Mouse (Mus musculus): ENCODE measurements around the gene Taf4. TPM values are rescaled to one million over a fixed set of nuclear protein-coding genes. Genes with fewer than 3 reads are reported as not detected.

Gene Taf4
- polyA plus RNA-seq, 2 experiments: 3.9 to 15.2 TPM

GRCm38 (mm10) chr2:179912911-179913310 lies 63.5 kb downstream of the Taf4 start:
- Histone ChIP-seq H3K4me1 (ENCODE audit: control insufficient read depth, insufficient read depth, low read length) (no peaks in the 10 kb centered on the region), H3K9me3 (ENCODE audit: control insufficient read depth, low read length) (no peaks in the 10 kb centered on the region), H3K27me3 (ENCODE audit: control insufficient read depth, insufficient read depth, low read length) (no peaks in the 10 kb centered on the region), H3K27ac (replicated peaks; ENCODE audit: low read depth, low read length) (no peak overlapping the region), H3K9ac (ENCODE audit: low read depth, low read length, severe bottlenecking) (no peak overlapping the region), H3K4me3 (replicated peaks; ENCODE audit: low read length) (no peak overlapping the region), H3K4me2 (replicated peaks; ENCODE audit: low read depth, low read length, severe bottlenecking) (no peak overlapping the region), H3K36me3 (ENCODE audit: control insufficient read depth, insufficient read depth, low read length) (peaks cover 38% of the 10 kb centered on the region)
- ATAC-seq (ENCODE audit: low FRiP score, low read depth) (no peak), DNase-seq (ENCODE audit: low spot score) (no peak)
- 82% methylated on average over 12 of the region's 12 CpGs for WGBS
- no peak for TF ChIP-seq POLR2A (IDR thresholded peaks at IDR 0.05; ENCODE audit: borderline replicate concordance, extremely low read depth, insufficient read depth, insufficient read length)

- Histone ChIP-seq H3K4me2 (replicated peaks; ENCODE audit: low read depth, low read length, severe bottlenecking) (no peak overlapping the region), H3K36me3 (ENCODE audit: control insufficient read depth, insufficient read depth, low read length) (no peaks in the 10 kb centered on the region), H3K9me3 (ENCODE audit: control insufficient read depth, low read length) (no peaks in the 10 kb centered on the region), H3K4me1 (ENCODE audit: control insufficient read depth, insufficient read depth, low read length) (no peaks in the 10 kb centered on the region), H3K9ac (ENCODE audit: low read depth, low read length, severe bottlenecking) (no peak overlapping the region), H3K4me3 (replicated peaks; ENCODE audit: low read length) (no peak overlapping the region), H3K27ac (replicated peaks; ENCODE audit: low read depth, low read length) (no peak overlapping the region), H3K27me3 (ENCODE audit: control insufficient read depth, insufficient read depth, low read length) (no peaks in the 10 kb centered on the region)
- WGBS: 93% methylated on average over 2 of the region's 2 CpGs
- DNase-seq (ENCODE audit: low spot score) (no peak), ATAC-seq (ENCODE audit: low FRiP score, low read depth) (no peak)
- no peak for TF ChIP-seq POLR2A (IDR thresholded peaks at IDR 0.05; ENCODE audit: borderline replicate concordance, extremely low read depth, insufficient read depth, insufficient read length)
Measured at GRCm38 (mm10) chr2:179896949-179897348, 79.5 kb downstream of the Taf4 start.

GRCm38 (mm10) chr2:179891048-179891447 lies 85.4 kb downstream of the Taf4 start:
- Histone ChIP-seq H3K4me1 (ENCODE audit: control insufficient read depth, insufficient read depth, low read length) (no peaks in the 10 kb centered on the region), H3K9ac (ENCODE audit: low read depth, low read length, severe bottlenecking) (no peak overlapping the region), H3K9me3 (ENCODE audit: control insufficient read depth, low read length) (no peaks in the 10 kb centered on the region), H3K27ac (replicated peaks; ENCODE audit: low read depth, low read length) (no peak overlapping the region), H3K36me3 (ENCODE audit: control insufficient read depth, insufficient read depth, low read length) (no peaks in the 10 kb centered on the region), H3K27me3 (ENCODE audit: control insufficient read depth, insufficient read depth, low read length) (no peaks in the 10 kb centered on the region), H3K4me2 (replicated peaks; ENCODE audit: low read depth, low read length, severe bottlenecking) (no peak overlapping the region), H3K4me3 (replicated peaks; ENCODE audit: low read length) (no peak overlapping the region)
- WGBS: 67% methylated on average over 3 of the region's 3 CpGs
- ATAC-seq (ENCODE audit: low FRiP score, low read depth) (no peak), DNase-seq (ENCODE audit: low spot score) (no peak)
- TF ChIP-seq POLR2A (IDR thresholded peaks at IDR 0.05; ENCODE audit: borderline replicate concordance, extremely low read depth, insufficient read depth, insufficient read length): no peak

- DNase-seq (ENCODE audit: low spot score): no peak
- Histone ChIP-seq H3K36me3 (ENCODE audit: control insufficient read depth, insufficient read depth, low read length) (no peaks in the 10 kb centered on the region), H3K27ac (replicated peaks; ENCODE audit: low read depth, low read length) (no peak overlapping the region), H3K9ac (ENCODE audit: low read depth, low read length, severe bottlenecking) (no peak overlapping the region), H3K4me2 (replicated peaks; ENCODE audit: low read depth, low read length, severe bottlenecking) (no peak overlapping the region), H3K9me3 (ENCODE audit: control insufficient read depth, low read length) (no peaks in the 10 kb centered on the region), H3K4me3 (replicated peaks; ENCODE audit: low read length) (no peak overlapping the region), H3K27me3 (ENCODE audit: control insufficient read depth, insufficient read depth, low read length) (no peaks in the 10 kb centered on the region), H3K4me1 (ENCODE audit: control insufficient read depth, insufficient read depth, low read length) (no peaks in the 10 kb centered on the region)
- no peak for ATAC-seq (ENCODE audit: low FRiP score, low read depth)
- WGBS: 31% methylated on average over 7 of the region's 7 CpGs
- no peak for TF ChIP-seq POLR2A (IDR thresholded peaks at IDR 0.05; ENCODE audit: borderline replicate concordance, extremely low read depth, insufficient read depth, insufficient read length)
Measured at GRCm38 (mm10) chr2:179884561-179884960, 91.9 kb downstream of the Taf4 start.

- no peak overlapping the region for H3K4me3 ChIP-seq (replicated peaks; ENCODE audit: low read length)
- H3K4me1 ChIP-seq (ENCODE audit: control insufficient read depth, insufficient read depth, low read length): no peaks in the 10 kb centered on the region
- no peak for ATAC-seq (ENCODE audit: low FRiP score, low read depth)
- DNase-seq (ENCODE audit: low spot score): no peak
- H3K36me3 ChIP-seq (ENCODE audit: control insufficient read depth, insufficient read depth, low read length): no peaks in the 10 kb centered on the region
- no peak overlapping the region for H3K27ac ChIP-seq (replicated peaks; ENCODE audit: low read depth, low read length)
- TF ChIP-seq POLR2A (IDR thresholded peaks at IDR 0.05; ENCODE audit: borderline replicate concordance, extremely low read depth, insufficient read depth, insufficient read length): no peak
- H3K27me3 ChIP-seq (ENCODE audit: control insufficient read depth, insufficient read depth, low read length): no peaks in the 10 kb centered on the region
- no peak overlapping the region for H3K4me2 ChIP-seq (replicated peaks; ENCODE audit: low read depth, low read length, severe bottlenecking)
- whole genome bisulfite sequencing: 71% methylated on average over 9 of the region's 9 CpGs
- H3K9ac ChIP-seq (ENCODE audit: low read depth, low read length, severe bottlenecking): no peak overlapping the region
- H3K9me3 ChIP-seq (ENCODE audit: control insufficient read depth, low read length): no peaks in the 10 kb centered on the region
Measured at GRCm38 (mm10) chr2:179877551-179878215, 98.8 kb downstream of the Taf4 start.
